Mouse (Mus musculus) ES-E14 (cell line): Measurements from ENCODE around the gene Tfb1m.

ENCODE experiments used
- CHD2 ChIP-seq: IDR thresholded peaks from 2 replicates; pipeline ENCODE4 v1.6.1; 2014; ENCODE audit warnings: mild to moderate bottlenecking, low read depth, low read length, inconsistent platforms
- HCFC1 ChIP-seq: IDR thresholded peaks from 2 replicates; pipeline ENCODE4 v1.6.1; 2012; ENCODE audit warnings: low read length, inconsistent platforms, borderline replicate concordance; ENCODE audit not compliant: insufficient read depth
- MAFK ChIP-seq: IDR thresholded peaks from 2 replicates; pipeline ENCODE4 v1.6.1; 2014; ENCODE audit warnings: mild to moderate bottlenecking, low read depth, low read length, inconsistent platforms; ENCODE audit not compliant: insufficient read depth
- ZC3H11A ChIP-seq: IDR thresholded peaks from 2 replicates; pipeline ENCODE4 v1.6.1; 2012; ENCODE audit warnings: low read depth, mild to moderate bottlenecking, inconsistent platforms, low read length, borderline replicate concordance
- ZNF384 ChIP-seq: IDR thresholded peaks from 2 replicates; pipeline ENCODE4 v1.6.1; 2012; ENCODE audit warnings: low read depth, low read length, inconsistent platforms

GRCm38 (mm10) chr17:3541033-3541432 lies 16.5 kb downstream of the Tfb1m start:
- TF ChIP-seq CHD2 (no peak), ZC3H11A (no peak), HCFC1 (no peak), MAFK (no peak), ZNF384 (no peak)
